Mouse (Mus musculus): ENCODE results near the gene 4930583I09Rik. TPM values are rescaled to one million over a fixed set of nuclear protein-coding genes. Genes with fewer than 3 reads are reported as not detected.

The 4930583I09Rik gene
- polyA plus RNA-seq, 1 experiment = not detected

GRCm38 (mm10) chr17:64802168-64802955, 33.5 kb downstream of the 4930583I09Rik start:
- Histone ChIP-seq H3K27ac (ENCODE audit: insufficient read depth, low read depth, low read length) (no peak overlapping the region), H3K27me3 (ENCODE audit: control insufficient read depth, insufficient read depth, low read length) (no peaks in the 10 kb centered on the region), H3K4me1 (ENCODE audit: control insufficient read depth, insufficient read depth, insufficient read length, low read length) (no peaks in the 10 kb centered on the region), H3K36me3 (ENCODE audit: control insufficient read depth, insufficient read depth, low read length) (no peaks in the 10 kb centered on the region), H3K4me3 (ENCODE audit: low read depth, low read length) (no peak overlapping the region)
- 60% methylated on average over 11 of the region's 11 CpGs for WGBS
- TF ChIP-seq CTCF (IDR thresholded peaks at IDR 0.05; ENCODE audit: extremely low read depth, insufficient read length, insufficient replicate concordance, low read depth, low read length) = no peak
- TF ChIP-seq POLR2A (IDR thresholded peaks at IDR 0.05; ENCODE audit: low read depth, low read length) = no peak

GRCm38 (mm10) chr17:64792623-64793022, 43.2 kb downstream of the 4930583I09Rik start:
- WGBS = 71% methylated on average over 5 of the region's 5 CpGs
- TF ChIP-seq CTCF (IDR thresholded peaks at IDR 0.05; ENCODE audit: extremely low read depth, insufficient read length, insufficient replicate concordance, low read depth, low read length) (no peak), POLR2A (IDR thresholded peaks at IDR 0.05; ENCODE audit: low read depth, low read length) (no peak)

GRCm38 (mm10) chr17:64792076-64792475, 43.8 kb downstream of the 4930583I09Rik start:
- no peak overlapping the region for H3K27ac ChIP-seq (ENCODE audit: insufficient read depth, low read depth, low read length)
- H3K27me3 ChIP-seq (ENCODE audit: control insufficient read depth, insufficient read depth, low read length) = no peaks in the 10 kb centered on the region
- H3K4me3 ChIP-seq (ENCODE audit: low read depth, low read length) = no peak overlapping the region
- 89% methylated on average over 3 of the region's 3 CpGs for WGBS
- TF ChIP-seq POLR2A (IDR thresholded peaks at IDR 0.05; ENCODE audit: low read depth, low read length) = no peak
- TF ChIP-seq CTCF (IDR thresholded peaks at IDR 0.05; ENCODE audit: extremely low read depth, insufficient read length, insufficient replicate concordance, low read depth, low read length) = no peak
- no peaks in the 10 kb centered on the region for H3K36me3 ChIP-seq (ENCODE audit: control insufficient read depth, insufficient read depth, low read length)
- no peaks in the 10 kb centered on the region for H3K4me1 ChIP-seq (ENCODE audit: control insufficient read depth, insufficient read depth, insufficient read length, low read length)

More at GRCm38 (mm10) chr17:64792623-64793022, 43.2 kb downstream of the 4930583I09Rik start:
- Histone ChIP-seq H3K27ac (ENCODE audit: insufficient read depth, low read depth, low read length) (no peak overlapping the region), H3K4me3 (ENCODE audit: low read depth, low read length) (no peak overlapping the region), H3K27me3 (ENCODE audit: control insufficient read depth, insufficient read depth, low read length) (no peaks in the 10 kb centered on the region), H3K4me1 (ENCODE audit: control insufficient read depth, insufficient read depth, insufficient read length, low read length) (no peaks in the 10 kb centered on the region), H3K36me3 (ENCODE audit: control insufficient read depth, insufficient read depth, low read length) (no peaks in the 10 kb centered on the region)

GRCm38 (mm10) chr17:64789175-64789574, 46.7 kb downstream of the 4930583I09Rik start:
- H3K36me3 ChIP-seq (ENCODE audit: control insufficient read depth, insufficient read depth, low read length) = no peaks in the 10 kb centered on the region
- H3K27ac ChIP-seq (ENCODE audit: insufficient read depth, low read depth, low read length) = no peak overlapping the region
- no peaks in the 10 kb centered on the region for H3K27me3 ChIP-seq (ENCODE audit: control insufficient read depth, insufficient read depth, low read length)
- H3K4me1 ChIP-seq (ENCODE audit: control insufficient read depth, insufficient read depth, insufficient read length, low read length) = no peaks in the 10 kb centered on the region
- 58% methylated on average over 3 of the region's 3 CpGs for WGBS
- no peak overlapping the region for H3K4me3 ChIP-seq (ENCODE audit: low read depth, low read length)
- TF ChIP-seq POLR2A (IDR thresholded peaks at IDR 0.05; ENCODE audit: low read depth, low read length) (no peak), CTCF (IDR thresholded peaks at IDR 0.05; ENCODE audit: extremely low read depth, insufficient read length, insufficient replicate concordance, low read depth, low read length) (no peak)

- Histone ChIP-seq H3K27me3 (ENCODE audit: control insufficient read depth, insufficient read depth, low read length) (no peaks in the 10 kb centered on the region), H3K27ac (ENCODE audit: insufficient read depth, low read depth, low read length) (no peak overlapping the region), H3K4me3 (ENCODE audit: low read depth, low read length) (no peak overlapping the region), H3K4me1 (ENCODE audit: control insufficient read depth, insufficient read depth, insufficient read length, low read length) (no peaks in the 10 kb centered on the region), H3K36me3 (ENCODE audit: control insufficient read depth, insufficient read depth, low read length) (no peaks in the 10 kb centered on the region)
- 84% methylated on average over 13 of the region's 13 CpGs for WGBS
- TF ChIP-seq CTCF (IDR thresholded peaks at IDR 0.05; ENCODE audit: extremely low read depth, insufficient read length, insufficient replicate concordance, low read depth, low read length) (no peak), POLR2A (IDR thresholded peaks at IDR 0.05; ENCODE audit: low read depth, low read length) (no peak)
Measured at GRCm38 (mm10) chr17:64788301-64788700, 47.6 kb downstream of the 4930583I09Rik start.

- Histone ChIP-seq H3K4me1 (ENCODE audit: control insufficient read depth, insufficient read depth, insufficient read length, low read length) (no peaks in the 10 kb centered on the region), H3K27ac (ENCODE audit: insufficient read depth, low read depth, low read length) (no peak overlapping the region), H3K4me3 (ENCODE audit: low read depth, low read length) (no peak overlapping the region), H3K27me3 (ENCODE audit: control insufficient read depth, insufficient read depth, low read length) (no peaks in the 10 kb centered on the region), H3K36me3 (ENCODE audit: control insufficient read depth, insufficient read depth, low read length) (no peaks in the 10 kb centered on the region)
- 36% methylated on average over 1 of the region's 1 CpGs for WGBS
- TF ChIP-seq POLR2A (IDR thresholded peaks at IDR 0.05; ENCODE audit: low read depth, low read length) = no peak
- no peak for TF ChIP-seq CTCF (IDR thresholded peaks at IDR 0.05; ENCODE audit: extremely low read depth, insufficient read length, insufficient replicate concordance, low read depth, low read length)
Measured at GRCm38 (mm10) chr17:64785961-64786360, 49.9 kb downstream of the 4930583I09Rik start.

Other genes starting within 250 kb of the 4930583I09Rik start
- 4.8 and 6.7 TPM in 2 replicates for gene Man2a1, start 235.3 kb downstream of the 4930583I09Rik start, polyA plus RNA-seq (2012; rRNA removed)